Mouse (Mus musculus): ENCODE measurements around the gene Tnfsf13b.

Tnfsf13b gene

GRCm38 (mm10) chr8:10045743-10046142 lies 39.5 kb downstream of the Tnfsf13b start:
- no peak for DNase-seq (ENCODE audit: low read depth, low spot score)

- no peak for DNase-seq (ENCODE audit: low read depth, low spot score)
Observed at GRCm38 (mm10) chr8:10049162-10049561, 42.9 kb downstream of the Tnfsf13b start.

GRCm38 (mm10) chr8:10051576-10051975 lies 45.3 kb downstream of the Tnfsf13b start:
- DNase-seq (ENCODE audit: low read depth, low spot score), result no peak

- no peak for DNase-seq (ENCODE audit: low read depth, low spot score)
Observed at GRCm38 (mm10) chr8:10053571-10053990, 47.3 kb downstream of the Tnfsf13b start.

GRCm38 (mm10) chr8:10061001-10061400 lies 54.7 kb downstream of the Tnfsf13b start:
- DNase-seq (ENCODE audit: low read depth, low spot score), result no peak

GRCm38 (mm10) chr8:10066906-10067305 lies 60.6 kb downstream of the Tnfsf13b start:
- DNase-seq (ENCODE audit: low read depth, low spot score), result no peak

GRCm38 (mm10) chr8:10067775-10068174 lies 61.5 kb downstream of the Tnfsf13b start:
- DNase-seq (ENCODE audit: low read depth, low spot score), result no peak

GRCm38 (mm10) chr8:10072347-10072746 lies 66.1 kb downstream of the Tnfsf13b start:
- DNase-seq (ENCODE audit: low read depth, low spot score), result no peak
